Mouse (Mus musculus): ENCODE measurements around the gene Prpsap1. TPM values are rescaled to one million over a fixed set of nuclear protein-coding genes. Genes with fewer than 3 reads are reported as not detected.

Gene Prpsap1
- polyA plus RNA-seq, 1 experiment from 2014 or later, result 47.9 TPM

DNA sequence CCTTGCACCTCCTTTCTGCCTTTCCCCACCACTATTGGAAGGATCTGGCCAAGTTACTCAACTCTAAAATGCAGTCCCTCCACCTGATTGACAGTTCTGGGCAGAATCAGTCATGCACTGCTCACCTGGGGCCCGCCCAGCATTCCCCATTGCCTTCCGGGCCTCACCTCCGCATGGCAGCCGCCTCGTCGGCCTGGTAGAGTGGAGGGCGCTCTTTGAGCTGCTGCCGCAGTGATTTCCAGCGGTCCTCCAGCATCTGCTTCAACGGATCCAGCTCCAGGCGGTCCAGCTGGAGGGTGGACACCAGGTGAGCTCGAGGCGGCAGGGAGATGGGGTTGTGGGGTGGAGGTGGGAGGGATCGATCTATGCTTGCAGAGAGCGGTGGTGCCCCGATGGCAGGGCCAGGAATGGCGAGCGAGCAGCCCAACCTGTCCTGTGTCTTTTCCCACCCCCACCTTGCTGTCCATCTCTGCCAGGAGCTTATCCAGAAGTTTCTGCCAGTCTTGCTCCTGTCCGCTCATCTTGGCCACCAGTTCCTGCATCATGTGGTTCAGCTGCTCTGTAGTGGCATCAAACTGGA, 47.6 kb downstream of the Prpsap1 start:
- Histone ChIP-seq H3K4me2 (ENCODE audit: low read depth, low read length) (no peak overlapping the region), H3K4me1 (ENCODE audit: control insufficient read depth, low read depth, low read length) (no peaks in the 10 kb centered on the region), H3K9me3 (replicated peaks; ENCODE audit: control insufficient read depth, low read length) (no peaks in the 10 kb centered on the region), H3K4me3 (ENCODE audit: low read depth, low read length) (no peak overlapping the region), H3K27ac (ENCODE audit: low read length) (no peak overlapping the region), H3K9ac (ENCODE audit: low read depth, low read length) (no peak overlapping the region), H3K27me3 (ENCODE audit: control insufficient read depth, insufficient read depth, low read depth, low read length) (peaks cover 8% of the 10 kb centered on the region), H3K36me3 (ENCODE audit: control insufficient read depth, insufficient read depth) (no peaks in the 10 kb centered on the region)
- ATAC-seq (ENCODE audit: low read depth), result 0 out of 2 replicates have a peak, but pooled peaks have one; percentile 10
- 13% methylated on average over 19 of the region's 19 CpGs for WGBS (ENCODE audit: insufficient replicate concordance)

GRCm38 (mm10) chr11:116445596-116446307, 48.2 kb downstream of the Prpsap1 start:
- no peak overlapping the region for H3K4me2 ChIP-seq (ENCODE audit: low read depth, low read length)
- WGBS (ENCODE audit: insufficient replicate concordance), result 40% methylated on average over 16 of the region's 16 CpGs

DNA sequence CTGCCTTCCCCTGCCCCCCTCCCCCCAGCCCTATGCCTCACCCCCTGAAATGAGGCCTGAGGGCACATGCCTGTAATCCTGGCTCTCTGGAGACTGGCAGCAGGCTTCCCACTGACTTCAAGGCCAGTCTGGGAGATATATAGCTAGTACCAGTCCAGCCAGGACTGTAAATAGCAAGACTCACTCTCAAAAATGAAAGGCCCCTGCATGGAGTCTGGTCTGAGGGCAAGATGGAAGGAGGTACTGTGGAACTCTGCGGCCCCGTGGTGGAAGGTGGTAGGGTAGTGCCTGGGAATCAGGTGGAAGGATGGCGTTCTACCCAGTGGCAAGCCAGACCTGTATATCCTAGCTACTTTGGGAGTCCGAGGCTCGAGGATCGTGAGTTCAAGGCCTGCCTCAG, 50.1 kb downstream of the Prpsap1 start:
- H3K36me3 ChIP-seq (ENCODE audit: control insufficient read depth, insufficient read depth), result peaks cover 7% of the 10 kb centered on the region
- H3K27ac ChIP-seq (ENCODE audit: low read length), result no peak overlapping the region
- ATAC-seq (ENCODE audit: low read depth), result no peak
- no peak overlapping the region for H3K4me2 ChIP-seq (ENCODE audit: low read depth, low read length)
- no peak overlapping the region for H3K9ac ChIP-seq (ENCODE audit: low read depth, low read length)
- H3K4me3 ChIP-seq (ENCODE audit: low read depth, low read length), result no peak overlapping the region
- H3K9me3 ChIP-seq (replicated peaks; ENCODE audit: control insufficient read depth, low read length), result no peaks in the 10 kb centered on the region
- H3K27me3 ChIP-seq (ENCODE audit: control insufficient read depth, insufficient read depth, low read depth, low read length), result peaks cover 8% of the 10 kb centered on the region
- WGBS (ENCODE audit: insufficient replicate concordance), result 73% methylated on average over 6 of the region's 6 CpGs
- peaks cover 6% of the 10 kb centered on the region for H3K4me1 ChIP-seq (ENCODE audit: control insufficient read depth, low read depth, low read length)

More at GRCm38 (mm10) chr11:116445596-116446307, 48.2 kb downstream of the Prpsap1 start:
- H3K27ac ChIP-seq (ENCODE audit: low read length), result no peak overlapping the region
- no peaks in the 10 kb centered on the region for H3K4me1 ChIP-seq (ENCODE audit: control insufficient read depth, low read depth, low read length)
- H3K36me3 ChIP-seq (ENCODE audit: control insufficient read depth, insufficient read depth), result no peaks in the 10 kb centered on the region
- H3K4me3 ChIP-seq (ENCODE audit: low read depth, low read length), result no peak overlapping the region
- no peaks in the 10 kb centered on the region for H3K9me3 ChIP-seq (replicated peaks; ENCODE audit: control insufficient read depth, low read length)
- peaks cover 8% of the 10 kb centered on the region for H3K27me3 ChIP-seq (ENCODE audit: control insufficient read depth, insufficient read depth, low read depth, low read length)
- H3K9ac ChIP-seq (ENCODE audit: low read depth, low read length), result no peak overlapping the region
- peak; percentile 53 for ATAC-seq (ENCODE audit: low read depth)

DNA sequence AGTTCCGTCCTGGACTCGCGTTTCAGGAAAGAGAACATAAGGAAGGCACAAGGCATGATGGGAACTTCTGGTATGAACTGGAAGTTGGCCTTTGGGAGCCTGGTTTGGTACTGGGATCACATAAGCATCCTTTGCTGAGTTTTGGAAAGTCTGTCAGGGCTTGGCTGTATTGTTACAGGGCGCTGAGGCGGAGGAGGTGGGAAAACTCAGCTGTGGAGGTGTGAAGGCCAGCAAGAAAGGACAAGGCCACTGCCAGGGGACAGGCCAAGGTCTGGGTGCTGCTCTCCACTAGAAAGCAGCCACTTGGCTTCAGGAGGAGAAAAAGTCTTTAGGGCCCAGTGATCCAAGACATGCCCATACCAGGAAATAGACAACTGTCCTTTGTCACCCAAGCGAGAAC, 50.7 kb downstream of the Prpsap1 start:
- Histone ChIP-seq H3K27me3 (ENCODE audit: control insufficient read depth, insufficient read depth, low read depth, low read length) (peaks cover 8% of the 10 kb centered on the region), H3K4me1 (ENCODE audit: control insufficient read depth, low read depth, low read length) (peaks cover 6% of the 10 kb centered on the region), H3K36me3 (ENCODE audit: control insufficient read depth, insufficient read depth) (peaks cover 7% of the 10 kb centered on the region), H3K9ac (ENCODE audit: low read depth, low read length) (no peak overlapping the region), H3K27ac (ENCODE audit: low read length) (no peak overlapping the region), H3K4me3 (ENCODE audit: low read depth, low read length) (no peak overlapping the region), H3K4me2 (ENCODE audit: low read depth, low read length) (no peak overlapping the region), H3K9me3 (replicated peaks; ENCODE audit: control insufficient read depth, low read length) (no peaks in the 10 kb centered on the region)
- ATAC-seq (ENCODE audit: low read depth), result no peak
- 77% methylated on average over 6 of the region's 6 CpGs for WGBS (ENCODE audit: insufficient replicate concordance)

- Histone ChIP-seq H3K36me3 (ENCODE audit: control insufficient read depth, insufficient read depth) (peaks cover 7% of the 10 kb centered on the region), H3K27ac (ENCODE audit: low read length) (no peak overlapping the region), H3K4me1 (ENCODE audit: control insufficient read depth, low read depth, low read length) (peaks cover 6% of the 10 kb centered on the region), H3K4me3 (ENCODE audit: low read depth, low read length) (no peak overlapping the region), H3K4me2 (ENCODE audit: low read depth, low read length) (no peak overlapping the region), H3K27me3 (ENCODE audit: control insufficient read depth, insufficient read depth, low read depth, low read length) (peaks cover 8% of the 10 kb centered on the region), H3K9me3 (replicated peaks; ENCODE audit: control insufficient read depth, low read length) (no peaks in the 10 kb centered on the region), H3K9ac (ENCODE audit: low read depth, low read length) (no peak overlapping the region)
- ATAC-seq (ENCODE audit: low read depth), result no peak
- WGBS (ENCODE audit: insufficient replicate concordance), result 69% methylated on average over 6 of the region's 6 CpGs
Observed at GRCm38 (mm10) chr11:116442867-116443177, 51.2 kb downstream of the Prpsap1 start.

DNA sequence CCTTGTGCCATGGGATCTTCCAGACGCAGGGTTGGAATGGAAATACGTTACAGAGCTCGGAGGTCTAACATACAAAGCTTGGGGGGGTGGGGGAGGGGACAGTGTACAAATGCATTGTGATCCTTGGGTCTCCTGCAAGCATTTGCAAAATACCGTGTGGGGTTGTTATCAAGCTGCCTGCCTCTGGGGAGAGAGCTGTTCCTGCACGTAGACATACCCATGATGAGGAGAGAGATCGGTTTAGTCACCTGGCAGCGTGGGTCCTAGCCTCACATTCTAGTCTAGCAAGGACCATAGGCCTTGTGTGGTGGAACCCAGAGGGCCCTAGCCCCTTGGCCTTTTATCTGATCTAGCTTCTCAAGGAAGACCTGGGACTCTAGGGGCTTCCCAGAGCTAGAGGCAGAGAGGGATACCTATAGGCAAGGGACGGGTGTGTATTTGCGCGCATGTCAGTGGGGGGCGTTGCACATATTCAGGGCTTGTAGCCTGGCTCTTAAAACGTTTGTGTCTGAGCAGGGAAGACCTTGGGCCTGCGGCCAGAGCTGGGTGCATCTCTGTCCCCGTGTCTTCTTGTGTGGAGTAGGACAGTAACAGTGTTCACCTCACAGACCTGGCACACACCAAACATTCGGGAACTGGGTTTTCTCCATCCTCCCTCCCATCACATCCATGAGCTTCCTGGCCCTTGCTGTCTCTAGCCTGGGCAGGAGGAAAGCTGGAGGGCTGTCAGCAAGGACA, 51.7 kb downstream of the Prpsap1 start:
- Histone ChIP-seq H3K9ac (ENCODE audit: low read depth, low read length) (no peak overlapping the region), H3K27ac (ENCODE audit: low read length) (no peak overlapping the region), H3K4me1 (ENCODE audit: control insufficient read depth, low read depth, low read length) (peaks cover 10% of the 10 kb centered on the region), H3K9me3 (replicated peaks; ENCODE audit: control insufficient read depth, low read length) (no peaks in the 10 kb centered on the region), H3K27me3 (ENCODE audit: control insufficient read depth, insufficient read depth, low read depth, low read length) (peaks cover 8% of the 10 kb centered on the region), H3K4me3 (ENCODE audit: low read depth, low read length) (no peak overlapping the region), H3K4me2 (ENCODE audit: low read depth, low read length) (no peak overlapping the region), H3K36me3 (ENCODE audit: control insufficient read depth, insufficient read depth) (peaks cover 13% of the 10 kb centered on the region)
- no peak for ATAC-seq (ENCODE audit: low read depth)
- WGBS (ENCODE audit: insufficient replicate concordance), result 68% methylated on average over 15 of the region's 15 CpGs

DNA sequence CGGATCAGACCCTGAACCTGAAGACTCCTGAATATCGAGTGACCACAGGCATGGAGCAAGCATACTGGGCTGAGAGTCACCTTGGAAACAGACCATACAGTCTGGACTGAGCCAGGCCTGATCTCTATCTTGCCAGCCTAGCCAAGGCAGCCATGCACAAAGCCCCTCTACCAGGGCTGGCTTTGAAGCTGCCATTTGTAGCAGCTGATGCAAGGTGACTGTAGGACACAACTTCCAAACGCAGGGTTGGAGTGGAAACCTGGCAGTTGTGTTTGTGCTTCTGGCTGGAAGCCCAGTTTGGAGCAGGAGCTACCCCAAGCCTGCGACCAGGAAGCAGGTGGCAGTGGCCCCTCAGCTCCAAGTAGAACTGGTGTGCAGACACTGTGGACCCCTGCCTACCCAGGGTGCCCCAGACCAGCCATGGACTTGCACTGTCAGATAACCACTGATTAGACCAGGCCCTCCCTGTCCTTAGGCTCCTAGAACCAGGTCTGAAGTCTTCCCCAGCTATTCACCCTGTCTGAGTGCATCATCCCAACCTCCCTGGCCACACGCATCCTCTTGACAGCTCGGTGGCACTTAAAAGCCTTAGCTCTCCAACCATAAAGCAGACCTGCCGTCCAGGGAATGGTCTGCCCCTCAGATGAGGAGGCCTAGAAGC, 53.5 kb downstream of the Prpsap1 start:
- Histone ChIP-seq H3K27me3 (ENCODE audit: control insufficient read depth, insufficient read depth, low read depth, low read length) (no peaks in the 10 kb centered on the region), H3K9me3 (replicated peaks; ENCODE audit: control insufficient read depth, low read length) (no peaks in the 10 kb centered on the region), H3K4me3 (ENCODE audit: low read depth, low read length) (no peak overlapping the region), H3K9ac (ENCODE audit: low read depth, low read length) (no peak overlapping the region), H3K36me3 (ENCODE audit: control insufficient read depth, insufficient read depth) (peaks cover 19% of the 10 kb centered on the region), H3K27ac (ENCODE audit: low read length) (no peak overlapping the region), H3K4me1 (ENCODE audit: control insufficient read depth, low read depth, low read length) (peaks cover 28% of the 10 kb centered on the region), H3K4me2 (ENCODE audit: low read depth, low read length) (no peak overlapping the region)
- WGBS (ENCODE audit: insufficient replicate concordance), result 72% methylated on average over 7 of the region's 7 CpGs
- no peak for ATAC-seq (ENCODE audit: low read depth)

DNA sequence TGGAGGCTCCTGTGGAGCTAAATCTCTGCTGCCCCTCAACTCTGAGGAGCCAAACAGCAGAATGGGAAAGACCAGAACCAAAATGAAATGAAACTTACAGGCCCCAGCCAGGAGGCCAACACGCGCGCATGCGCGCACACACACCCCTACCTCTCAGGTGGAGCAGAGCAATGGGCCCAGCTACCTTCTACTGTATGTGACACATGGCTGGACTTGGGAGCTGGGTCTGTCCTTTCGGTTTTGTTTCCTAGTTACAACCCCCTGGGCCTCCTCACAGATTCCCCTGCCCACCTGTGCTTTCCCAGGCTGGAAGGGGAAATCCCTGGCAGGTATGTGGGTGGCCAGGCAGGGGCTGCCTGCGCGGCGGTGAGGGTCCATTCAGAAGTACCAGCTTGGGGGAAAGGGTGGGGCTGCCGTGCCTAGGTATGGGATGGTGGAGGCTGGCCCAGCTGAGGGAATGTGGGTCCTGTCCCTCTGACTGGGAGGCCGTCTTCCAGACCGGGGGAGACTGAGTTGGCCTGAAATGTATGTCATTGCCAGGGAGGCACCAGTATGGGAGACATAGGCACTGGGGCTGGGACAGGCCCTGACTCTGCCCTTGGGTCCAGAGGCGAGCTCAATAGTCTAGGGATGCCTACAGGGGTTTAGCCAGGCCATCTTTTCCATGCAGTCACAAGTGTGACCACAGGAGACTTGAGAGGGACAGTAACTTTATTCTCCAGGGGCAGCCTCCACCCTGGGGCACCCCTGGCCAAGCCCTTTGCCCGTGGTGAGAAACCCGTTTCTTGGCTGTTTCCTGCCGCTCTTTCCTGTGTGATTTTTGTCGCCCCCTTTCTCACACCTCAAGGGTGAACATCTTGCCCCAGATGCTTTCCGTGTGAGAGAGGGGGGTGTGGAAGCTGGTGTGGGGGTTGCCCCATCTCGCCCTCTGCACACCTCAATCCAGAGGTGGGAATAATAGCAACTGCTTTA, 54.4 kb downstream of the Prpsap1 start:
- WGBS (ENCODE audit: insufficient replicate concordance), result 71% methylated on average over 19 of the region's 19 CpGs
- no peak overlapping the region for H3K9ac ChIP-seq (ENCODE audit: low read depth, low read length)
- H3K27ac ChIP-seq (ENCODE audit: low read length), result no peak overlapping the region
- no peak overlapping the region for H3K4me2 ChIP-seq (ENCODE audit: low read depth, low read length)
- no peak for ATAC-seq (ENCODE audit: low read depth)
- no peaks in the 10 kb centered on the region for H3K9me3 ChIP-seq (replicated peaks; ENCODE audit: control insufficient read depth, low read length)
- peaks cover 19% of the 10 kb centered on the region for H3K36me3 ChIP-seq (ENCODE audit: control insufficient read depth, insufficient read depth)
- no peaks in the 10 kb centered on the region for H3K27me3 ChIP-seq (ENCODE audit: control insufficient read depth, insufficient read depth, low read depth, low read length)
- peaks cover 33% of the 10 kb centered on the region for H3K4me1 ChIP-seq (ENCODE audit: control insufficient read depth, low read depth, low read length)
- no peak overlapping the region for H3K4me3 ChIP-seq (ENCODE audit: low read depth, low read length)
